Mouse (Mus musculus): Measurements from ENCODE around the gene Sugct.

DNA sequence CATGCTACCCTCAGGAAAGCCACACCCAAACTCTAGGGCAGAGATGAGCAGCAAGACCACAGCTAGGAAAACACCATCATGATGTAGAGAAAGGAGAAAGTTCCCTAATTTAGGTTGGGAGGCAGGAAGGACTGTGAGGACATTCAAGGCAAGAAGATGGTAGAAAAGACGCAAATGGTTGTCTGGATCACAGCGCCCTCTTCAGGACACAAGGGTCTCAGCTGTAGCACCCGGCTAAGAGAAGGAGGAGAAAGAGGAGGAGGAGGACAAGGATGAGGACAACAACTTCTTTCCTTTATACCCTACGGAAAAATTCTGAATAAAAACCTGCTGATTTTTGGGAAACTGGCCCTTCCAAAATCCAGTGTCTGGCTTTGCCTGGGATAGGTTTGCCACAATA, 774.0 kb downstream of the Sugct start:
- TF ChIP-seq POLR2A (IDR thresholded peaks at IDR 0.05; ENCODE audit: low read depth, low read length), result no peak
- no peak for TF ChIP-seq CTCF (IDR thresholded peaks at IDR 0.05; ENCODE audit: extremely low read depth, insufficient read depth, insufficient read length, insufficient replicate concordance)

Data from spleen, adult 2 months (tissue).